Mouse (Mus musculus) liver, embryonic 13.5 days (tissue): ENCODE data around the gene Wfdc15a. TPM values are rescaled to one million over a fixed set of nuclear protein-coding genes. Genes with fewer than 3 reads are reported as not detected.

Experiments used
- ATAC-seq: fragments of 200-750 bp; cut with Nextera tagmentation; 2 replicates; pipeline ENCODE4 v1.8.0; 2017; ENCODE audit warnings: low read depth, mild to moderate bottlenecking, moderate number of reproducible peaks, moderate library complexity
- DNase-seq: peaks from one replicate; pipeline ENCODE4 v3.0.0; 2022
- H3K27ac ChIP-seq: fragments of 300-500 bp; sonication (generic); 2 replicates; pipeline ENCODE4 v1.5.1; 2015; ENCODE audit warnings: moderate library complexity, mild to moderate bottlenecking, inconsistent platforms
- H3K27me3 ChIP-seq: fragments of 300-500 bp; sonication (generic); 2 replicates; pipeline ENCODE4 v1.6.1; 2015; ENCODE audit warnings: mild to moderate bottlenecking, inconsistent platforms
- H3K36me3 ChIP-seq: fragments of 300-500 bp; sonication (generic); 2 replicates; pipeline ENCODE4 v1.6.1; 2015; ENCODE audit warnings: mild to moderate bottlenecking, inconsistent platforms
- H3K4me1 ChIP-seq: fragments of 300-500 bp; sonication (generic); replicated peaks from 2 replicates; pipeline ENCODE4 v1.6.1; 2015; ENCODE audit warnings: inconsistent platforms
- H3K4me2 ChIP-seq: fragments of 300-500 bp; sonication (generic); 2 replicates; pipeline ENCODE4 v1.6.1; 2015; ENCODE audit warnings: inconsistent platforms, mild to moderate bottlenecking, moderate library complexity
- H3K4me3 ChIP-seq: fragments of 300-500 bp; sonication (generic); replicated peaks from 2 replicates; pipeline ENCODE4 v1.5.1; 2015; ENCODE audit warnings: mild to moderate bottlenecking, inconsistent platforms
- H3K9ac ChIP-seq: fragments of 300-500 bp; sonication (generic); 2 replicates; pipeline ENCODE4 v1.6.1; 2015; ENCODE audit warnings: mild to moderate bottlenecking, inconsistent platforms
- H3K9me3 ChIP-seq: fragments of 300-500 bp; sonication (generic); replicated peaks from 2 replicates; pipeline ENCODE4 v1.6.1; 2016; ENCODE audit warnings: inconsistent platforms
- WGBS: fragments of 180-500 bp; shearing (Covaris S2); methylation state at CpG from one replicate; pipeline ENCODE4 v1.1.7; 2015; ENCODE audit not compliant: insufficient replicate concordance; 5-methylcytosine and 5-hydroxymethylcytosine counted together
- polyA plus RNA-seq: library from polyadenylated mRNA; unstranded; fragments of >200 nt; fragmentation: Nextera tagmentation; extraction: Ambion mirVana; gene quantifications from 2 replicates; pipeline ENCODE4 v1.2.1, GENCODE M21; 2015

Wfdc15a gene
- polyA plus RNA-seq, 1 experiment from 2014 or later = not detected

DNA sequence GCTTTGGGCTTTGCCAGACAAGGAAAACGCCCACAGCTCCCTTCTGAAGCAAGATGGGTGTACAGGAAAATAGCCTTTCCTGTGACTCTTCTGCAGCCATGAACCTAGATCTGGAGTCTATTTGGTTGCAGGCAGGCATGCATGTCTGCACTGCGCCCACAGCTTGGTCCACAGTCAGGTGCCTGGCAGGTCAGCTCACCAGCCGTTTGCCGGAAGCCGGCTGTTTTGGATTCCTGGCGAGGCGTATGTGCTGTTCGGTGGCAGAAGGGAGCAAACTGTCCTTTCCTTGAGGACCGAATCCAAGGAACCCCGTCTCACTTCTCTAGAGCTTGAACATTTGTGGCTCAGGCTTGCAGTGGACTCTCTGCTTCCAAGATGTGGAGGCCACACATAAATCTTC is 45.9 kb downstream of the Wfdc15a start:
- H3K27ac ChIP-seq = no peak overlapping the region
- H3K36me3 ChIP-seq = peaks cover 37% of the 10 kb centered on the region
- DNase-seq (no peak), ATAC-seq (no peak)
- 86% methylated on average over 10 of the region's 10 CpGs for WGBS
- H3K4me1 ChIP-seq = no peaks in the 10 kb centered on the region
- H3K4me2 ChIP-seq = no peak overlapping the region
- H3K4me3 ChIP-seq = no peak overlapping the region
- no peak overlapping the region for H3K9ac ChIP-seq
- no peaks in the 10 kb centered on the region for H3K27me3 ChIP-seq
- no peaks in the 10 kb centered on the region for H3K9me3 ChIP-seq

DNA sequence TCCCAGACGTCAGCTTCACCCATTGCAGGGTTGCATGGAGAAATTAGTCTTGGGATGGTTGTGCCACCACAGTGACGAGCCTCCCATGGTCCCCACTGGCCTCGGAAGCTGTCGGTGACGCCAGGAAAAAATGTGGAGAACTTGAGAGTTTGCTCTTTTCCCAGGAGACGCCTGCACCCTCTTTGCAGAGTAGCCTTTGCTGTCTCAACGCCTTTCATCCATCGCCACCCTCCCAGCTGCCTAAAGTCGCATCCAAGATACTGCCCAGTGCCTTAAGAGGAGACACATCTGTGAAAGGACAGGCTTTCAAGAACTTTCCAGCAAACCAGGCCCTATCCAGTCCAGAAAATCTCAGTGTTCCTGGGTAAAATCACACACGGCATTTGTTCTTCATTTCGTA is 47.6 kb downstream of the Wfdc15a start:
- Histone ChIP-seq H3K27me3 (no peaks in the 10 kb centered on the region), H3K9ac (no peak overlapping the region), H3K36me3 (peaks cover 41% of the 10 kb centered on the region), H3K4me3 (no peak overlapping the region), H3K9me3 (no peaks in the 10 kb centered on the region), H3K4me1 (no peaks in the 10 kb centered on the region), H3K4me2 (no peak overlapping the region), H3K27ac (no peak overlapping the region)
- 82% methylated on average over 11 of the region's 11 CpGs for WGBS
- ATAC-seq = no peak
- DNase-seq = no peak

DNA sequence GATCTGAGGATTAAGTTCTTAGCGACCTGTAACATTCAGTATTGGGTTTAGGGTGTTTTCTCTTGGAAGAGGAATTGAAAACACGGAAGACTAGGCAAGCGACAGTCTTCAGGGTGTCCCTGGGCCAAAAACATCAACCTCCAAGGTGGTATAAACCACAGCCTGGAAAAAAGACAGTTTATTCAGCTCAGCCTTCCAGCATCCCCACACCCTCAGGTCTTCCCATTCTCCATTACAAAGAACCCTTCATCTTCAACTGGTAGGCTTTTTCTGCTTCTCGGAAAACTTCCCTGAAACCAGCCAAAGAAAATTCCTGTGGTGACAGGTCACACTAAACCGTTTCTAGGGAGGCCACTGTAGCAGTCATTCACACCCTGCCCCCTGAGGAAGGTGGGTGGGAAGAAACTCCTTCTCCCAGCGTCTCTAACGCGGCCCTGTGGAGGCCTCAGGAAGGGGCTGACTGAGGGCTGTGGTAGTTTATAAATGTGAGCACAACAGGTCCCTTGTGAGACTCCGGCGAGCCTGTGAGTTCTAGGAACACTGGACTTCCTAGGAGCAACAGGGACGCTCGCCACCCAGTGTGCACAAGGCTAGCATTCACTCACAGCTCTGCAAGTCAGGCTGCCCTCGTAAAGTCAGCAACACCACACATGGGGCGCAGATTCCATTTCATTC is 49.7 kb downstream of the Wfdc15a start:
- no peak for DNase-seq
- Histone ChIP-seq H3K4me3 (no peak overlapping the region), H3K27ac (no peak overlapping the region), H3K4me1 (no peaks in the 10 kb centered on the region), H3K9ac (no peak overlapping the region), H3K27me3 (no peaks in the 10 kb centered on the region), H3K9me3 (no peaks in the 10 kb centered on the region), H3K4me2 (no peak overlapping the region), H3K36me3 (peaks cover 41% of the 10 kb centered on the region)
- 67% methylated on average over 14 of the region's 14 CpGs for WGBS
- no peak for ATAC-seq

Other genes with a start within 250 kb of the Wfdc15a start
- 130 and 151 TPM in 2 replicates for gene Ywhab, start 205.2 kb downstream of the Wfdc15a start, polyA plus RNA-seq
- gene Pabpc1l, start 174.7 kb downstream of the Wfdc15a start, polyA plus RNA-seq = 0.30 and 0.39 TPM in 2 replicates
- 14.8 and 17.9 TPM in 2 replicates for gene Stk4, start 129.8 kb downstream of the Wfdc15a start, polyA plus RNA-seq
- gene Tomm34, start 129.0 kb downstream of the Wfdc15a start, polyA plus RNA-seq = 26.1 and 28.6 TPM in 2 replicates
- not detected in 2 replicates for gene Kcns1, start 29.0 kb downstream of the Wfdc15a start, polyA plus RNA-seq
- gene Wfdc5, start 17.4 kb downstream of the Wfdc15a start, polyA plus RNA-seq = not detected in 2 replicates
- not detected in 2 replicates for gene Wfdc12, start 9.5 kb downstream of the Wfdc15a start, polyA plus RNA-seq
- 0.34 TPM in 1 of 2 replicates, not detected in the other for gene Wfdc15b, start 21.5 kb upstream of the Wfdc15a start, polyA plus RNA-seq
- not detected in 2 replicates for gene Svs2, start 38.3 kb upstream of the Wfdc15a start, polyA plus RNA-seq
- gene Svs3b, start 56.5 kb upstream of the Wfdc15a start, polyA plus RNA-seq = not detected in 2 replicates
- not detected in 2 replicates for gene Svs4, start 78.3 kb upstream of the Wfdc15a start, polyA plus RNA-seq
- gene Svs3a, start 89.1 kb upstream of the Wfdc15a start, polyA plus RNA-seq = not detected in 2 replicates
- gene Svs6, start 116.6 kb upstream of the Wfdc15a start, polyA plus RNA-seq = not detected in 2 replicates
- not detected in 2 replicates for gene Svs5, start 132.6 kb upstream of the Wfdc15a start, polyA plus RNA-seq
- 16.6 and 20.5 TPM in 2 replicates for gene Slpi, start 189.0 kb upstream of the Wfdc15a start, polyA plus RNA-seq
- gene Rbpjl, start 203.0 kb upstream of the Wfdc15a start, polyA plus RNA-seq = 0.02 TPM in 2 replicates
- 0.13 and 0.35 TPM in 2 replicates for gene Matn4, start 205.0 kb upstream of the Wfdc15a start, polyA plus RNA-seq
- gene Sdc4, start 243.8 kb upstream of the Wfdc15a start, polyA plus RNA-seq = 33.6 and 37.0 TPM in 2 replicates